Mouse (Mus musculus): ENCODE measurements around the gene 4931423N10Rik. TPM values are rescaled to one million over a fixed set of nuclear protein-coding genes. Genes with fewer than 3 reads are reported as not detected.
"Not testable (repeated sequence)": the region's sequence is repeated elsewhere in the genome, so short reads cannot be mapped to it uniquely, and the experiment has no call there.

The 4931423N10Rik gene
- not detected in 2 replicates for polyA plus RNA-seq (2016; fragmentation: Nextera tagmentation; extraction: Ambion mirVana)

DNA sequence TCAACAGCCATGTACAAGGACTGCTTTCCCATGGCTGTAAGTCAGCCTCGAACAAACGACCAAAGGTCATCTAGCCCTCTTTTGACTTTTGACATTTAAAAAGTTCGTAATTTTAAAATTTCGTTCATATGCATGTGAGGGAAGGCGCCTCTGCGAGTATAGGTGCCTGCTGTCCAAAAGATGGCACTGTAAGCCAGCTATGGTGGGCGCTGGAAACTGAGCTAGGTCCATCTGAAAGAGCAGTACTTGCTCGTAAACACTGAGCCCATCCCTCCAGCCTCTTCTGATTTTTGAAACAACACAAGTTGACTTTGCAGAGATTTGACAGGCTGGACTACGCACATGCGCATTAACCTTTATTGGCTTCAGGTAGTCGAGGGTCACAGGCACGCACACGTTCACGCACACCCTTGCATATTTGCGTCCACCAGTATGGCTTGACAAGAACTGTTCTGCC, at the start of gene 4931423N10Rik:
Gene 4931423N10Rik (plus strand): TSS at position 407 of the 457 bp plus-strand sequence.
- no peak for ATAC-seq (ENCODE audit: low FRiP score, low read depth)
- H3K9me3 ChIP-seq: no peaks in the 10 kb centered on the region
- H3K4me1 ChIP-seq: no peaks in the 10 kb centered on the region
- H3K4me2 ChIP-seq (replicated peaks): no peak within 1 kb of the TSS
- no peaks in the 10 kb centered on the region for H3K36me3 ChIP-seq
- WGBS: 81% methylated on average over 15 of the region's 15 CpGs
- no peak within 1 kb of the TSS for H3K4me3 ChIP-seq
- no peak within 1 kb of the TSS for H3K9ac ChIP-seq (replicated peaks)
- no peaks in the 10 kb centered on the region for H3K27me3 ChIP-seq
- H3K27ac ChIP-seq (replicated peaks): no peak within 1 kb of the TSS

DNA sequence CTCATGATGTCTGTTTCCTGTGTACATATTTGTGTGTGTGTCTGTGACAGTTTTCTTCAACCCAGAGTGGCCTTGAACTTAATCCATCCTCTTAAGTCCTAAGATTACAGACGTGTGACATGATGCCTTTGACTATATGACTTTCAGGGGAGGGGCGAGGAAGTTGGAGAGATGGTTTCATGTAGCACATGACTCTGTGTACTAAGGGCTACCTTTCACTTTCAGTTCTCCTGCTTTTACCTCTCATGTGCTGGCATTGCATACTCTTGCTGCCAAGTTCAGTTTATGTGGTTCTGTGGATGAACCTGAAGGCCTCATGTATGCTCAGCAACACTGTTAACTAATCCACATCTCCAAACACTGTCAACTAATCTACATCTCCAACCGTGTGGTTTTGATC, 35.0 kb upstream of the 4931423N10Rik start:
- no peak overlapping the region for H3K4me2 ChIP-seq (replicated peaks)
- H3K9me3 ChIP-seq: no peaks in the 10 kb centered on the region
- no peak overlapping the region for H3K4me3 ChIP-seq
- H3K36me3 ChIP-seq: peaks cover 63% of the 10 kb centered on the region
- no peaks in the 10 kb centered on the region for H3K4me1 ChIP-seq
- H3K27ac ChIP-seq (replicated peaks): no peak overlapping the region
- no peak overlapping the region for H3K9ac ChIP-seq (replicated peaks)
- WGBS: 91% methylated on average over 3 of the region's 3 CpGs
- ATAC-seq (ENCODE audit: low FRiP score, low read depth): no peak
- no peaks in the 10 kb centered on the region for H3K27me3 ChIP-seq

DNA sequence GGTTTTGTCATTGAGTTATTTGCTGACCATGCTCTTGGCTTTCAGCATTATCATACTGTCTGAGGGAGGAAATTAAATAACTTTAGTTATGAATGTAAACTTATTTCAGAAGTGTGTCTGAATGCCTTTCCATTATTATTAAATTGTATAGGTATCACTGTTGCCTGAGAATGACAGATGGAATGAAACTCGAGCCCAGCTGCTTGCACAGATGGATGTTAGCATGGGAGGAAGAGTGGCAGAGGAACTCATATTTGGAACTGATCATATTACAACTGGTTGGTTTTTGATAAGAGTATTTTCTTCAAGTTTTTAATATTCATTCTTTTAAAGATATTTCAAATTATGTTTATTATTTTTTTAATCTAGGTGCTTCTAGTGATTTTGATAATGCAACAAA, 12.9 kb upstream of the 4931423N10Rik start:
- Histone ChIP-seq H3K27ac (replicated peaks) (no peak overlapping the region), H3K4me3 (no peak overlapping the region), H3K4me1 (no peaks in the 10 kb centered on the region), H3K36me3 (peaks cover 64% of the 10 kb centered on the region), H3K9ac (replicated peaks) (no peak overlapping the region), H3K4me2 (replicated peaks) (no peak overlapping the region), H3K9me3 (no peaks in the 10 kb centered on the region), H3K27me3 (no peaks in the 10 kb centered on the region)
- 86% methylated on average over 1 of the region's 1 CpGs for WGBS
- ATAC-seq (ENCODE audit: low FRiP score, low read depth): no peak

DNA sequence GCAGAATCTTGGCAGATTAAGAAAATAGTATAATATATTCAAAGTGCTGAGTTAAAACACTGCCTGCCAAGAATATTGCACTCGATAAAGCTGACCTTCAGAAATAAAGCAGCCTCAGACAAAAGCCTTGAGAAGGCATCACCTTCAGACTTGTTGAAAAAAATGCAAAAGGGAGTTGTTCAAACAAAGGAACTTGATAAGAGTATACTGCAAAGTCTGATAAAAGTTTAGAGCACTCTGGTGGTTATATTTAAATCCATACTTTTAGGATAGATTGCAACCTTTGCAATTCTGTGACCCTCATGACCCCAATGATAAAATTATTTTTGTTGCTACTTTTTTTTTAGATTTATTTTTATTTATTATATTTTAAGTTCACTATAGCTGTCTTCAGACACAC, 6.2 kb upstream of the 4931423N10Rik start:
- 92% methylated on average over 1 of the region's 1 CpGs for WGBS
- no peaks in the 10 kb centered on the region for H3K9me3 ChIP-seq
- peaks cover 29% of the 10 kb centered on the region for H3K36me3 ChIP-seq
- no peaks in the 10 kb centered on the region for H3K4me1 ChIP-seq
- H3K27me3 ChIP-seq: no peaks in the 10 kb centered on the region
- no peak overlapping the region for H3K9ac ChIP-seq (replicated peaks)
- ATAC-seq (ENCODE audit: low FRiP score, low read depth): no peak
- no peak overlapping the region for H3K4me2 ChIP-seq (replicated peaks)
- H3K4me3 ChIP-seq: no peak overlapping the region
- no peak overlapping the region for H3K27ac ChIP-seq (replicated peaks)

DNA sequence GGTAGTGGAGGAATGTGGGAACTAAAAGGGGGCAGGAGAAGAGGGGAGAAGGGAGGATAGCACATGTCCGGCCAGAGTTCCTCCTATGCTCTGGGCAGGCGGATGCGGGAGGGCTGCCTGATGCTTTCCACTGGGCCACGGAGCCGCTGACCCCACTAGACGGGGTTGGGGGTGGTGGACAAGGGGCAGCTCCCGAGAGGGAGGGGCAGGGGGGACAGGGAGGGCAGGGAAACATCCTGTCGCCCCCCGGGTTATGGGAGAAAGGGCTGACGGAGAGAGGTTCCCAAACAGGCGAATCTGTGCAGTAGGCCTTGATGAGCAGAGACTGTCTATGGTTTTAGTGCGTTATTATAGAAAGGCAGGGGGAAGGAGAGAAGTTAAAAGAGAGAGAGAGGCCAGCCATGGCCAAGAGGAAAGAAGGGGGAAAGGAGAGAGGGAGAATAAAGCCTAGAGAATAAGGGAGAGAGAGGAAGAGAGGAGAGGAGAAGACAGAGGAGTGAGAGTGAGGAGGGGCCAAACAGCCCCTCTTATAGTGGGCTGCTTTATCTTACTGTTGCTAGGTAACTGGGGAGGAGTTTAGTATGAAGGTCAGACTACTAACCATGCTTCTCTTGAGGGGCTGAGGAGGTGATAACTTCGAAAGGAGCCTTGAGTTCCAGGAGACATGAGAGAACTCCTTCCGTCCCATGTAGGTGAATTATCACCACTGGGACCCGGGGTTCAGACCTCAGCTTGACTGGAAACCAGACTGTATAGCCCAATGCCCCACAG, 4.2 kb upstream of the 4931423N10Rik start:
- Histone ChIP-seq H3K27me3 (no peaks in the 10 kb centered on the region), H3K9me3 (no peaks in the 10 kb centered on the region), H3K4me2 (replicated peaks) (no peak overlapping the region), H3K9ac (replicated peaks) (no peak overlapping the region), H3K4me1 (no peaks in the 10 kb centered on the region), H3K36me3 (peaks cover 20% of the 10 kb centered on the region), H3K27ac (replicated peaks) (no peak overlapping the region), H3K4me3 (no peak overlapping the region)
- 0 out of 2 replicates have a peak, but pooled peaks have one; percentile 12 for ATAC-seq (ENCODE audit: low FRiP score, low read depth)
- 65% methylated on average over 15 of the region's 15 CpGs for WGBS

DNA sequence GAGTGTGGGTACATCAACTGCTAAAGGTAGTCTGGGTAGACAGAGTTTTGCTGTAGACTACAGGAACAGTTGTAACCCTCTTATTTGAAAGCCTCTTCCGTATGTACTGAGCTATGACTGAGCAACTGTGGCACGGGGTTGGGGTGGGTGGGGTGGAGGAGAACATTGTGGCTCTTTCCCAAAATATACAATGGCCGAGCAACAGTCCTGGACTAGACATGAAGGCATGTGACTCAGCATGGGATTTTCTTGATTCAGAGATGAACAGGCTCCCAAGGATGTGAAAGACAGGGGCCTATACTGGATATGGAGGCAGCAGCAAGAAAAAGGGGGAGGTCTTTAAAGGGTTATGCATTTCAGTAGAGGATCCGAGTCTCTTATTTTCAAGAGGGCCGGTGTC, 6.4 kb downstream of the 4931423N10Rik start:
- H3K4me3 ChIP-seq: no peak overlapping the region
- no peak overlapping the region for H3K27ac ChIP-seq (replicated peaks)
- no peaks in the 10 kb centered on the region for H3K4me1 ChIP-seq
- H3K9ac ChIP-seq (replicated peaks): no peak overlapping the region
- no peak overlapping the region for H3K4me2 ChIP-seq (replicated peaks)
- 85% methylated on average over 5 of the region's 5 CpGs for WGBS
- no peaks in the 10 kb centered on the region for H3K36me3 ChIP-seq
- no peaks in the 10 kb centered on the region for H3K27me3 ChIP-seq
- ATAC-seq (ENCODE audit: low FRiP score, low read depth): no peak
- H3K9me3 ChIP-seq: no peaks in the 10 kb centered on the region

DNA sequence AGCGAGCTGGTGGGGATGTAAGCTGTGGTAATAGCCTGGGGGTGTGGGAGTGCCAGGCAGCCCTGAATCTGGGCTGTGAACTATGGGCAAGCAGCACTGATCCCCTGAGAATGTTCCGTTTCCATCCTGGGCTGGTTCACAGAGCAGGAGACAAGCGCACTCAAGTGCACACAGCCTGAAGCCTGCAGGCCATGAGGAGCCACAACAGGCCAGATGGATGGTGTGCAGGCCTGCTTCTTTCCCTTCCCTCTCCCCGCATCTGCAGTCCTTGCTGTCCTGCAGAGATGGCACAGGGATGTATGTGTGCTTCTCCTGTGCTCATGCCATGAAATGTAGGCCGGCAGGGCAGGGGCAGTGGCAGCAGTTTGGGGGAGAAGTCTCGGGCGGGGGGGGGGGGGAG, 17.9 kb downstream of the 4931423N10Rik start:
- 72% methylated on average over 6 of the region's 7 CpGs for whole genome bisulfite sequencing
- H3K9ac ChIP-seq (replicated peaks): no peak overlapping the region
- H3K36me3 ChIP-seq: no peaks in the 10 kb centered on the region
- no peak overlapping the region for H3K4me3 ChIP-seq
- no peaks in the 10 kb centered on the region for H3K27me3 ChIP-seq
- H3K27ac ChIP-seq (replicated peaks): no peak overlapping the region
- H3K9me3 ChIP-seq: no peaks in the 10 kb centered on the region
- no peaks in the 10 kb centered on the region for H3K4me1 ChIP-seq
- no peak overlapping the region for H3K4me2 ChIP-seq (replicated peaks)
- no peak for ATAC-seq (ENCODE audit: low FRiP score, low read depth)

DNA sequence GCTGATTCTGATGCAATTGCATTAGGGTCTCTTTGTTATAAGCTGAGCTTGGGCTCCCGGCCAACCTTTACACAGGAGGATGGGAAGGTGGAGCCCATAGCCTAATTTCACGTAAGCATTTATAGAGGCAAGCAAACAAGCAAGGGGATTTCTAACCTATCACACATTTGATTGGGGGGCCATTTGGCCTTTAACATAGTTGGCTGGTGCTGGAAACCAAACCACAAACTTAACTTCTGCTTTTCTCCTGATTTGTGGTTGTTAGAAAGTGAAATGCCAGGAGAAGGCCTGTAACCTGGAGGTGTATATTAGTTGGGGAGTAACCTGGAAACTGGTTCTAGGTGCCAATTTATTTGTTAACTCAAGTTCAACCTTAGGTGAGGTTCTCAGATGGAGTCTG, 21.2 kb downstream of the 4931423N10Rik start:
- Histone ChIP-seq H3K9ac (replicated peaks) (no peak overlapping the region), H3K4me3 (no peak overlapping the region), H3K4me2 (replicated peaks) (no peak overlapping the region), H3K27me3 (no peaks in the 10 kb centered on the region), H3K36me3 (no peaks in the 10 kb centered on the region), H3K27ac (replicated peaks) (no peak overlapping the region), H3K9me3 (no peaks in the 10 kb centered on the region), H3K4me1 (no peaks in the 10 kb centered on the region)
- ATAC-seq (ENCODE audit: low FRiP score, low read depth): no peak
- 76% methylated on average over 2 of the region's 2 CpGs for WGBS

DNA sequence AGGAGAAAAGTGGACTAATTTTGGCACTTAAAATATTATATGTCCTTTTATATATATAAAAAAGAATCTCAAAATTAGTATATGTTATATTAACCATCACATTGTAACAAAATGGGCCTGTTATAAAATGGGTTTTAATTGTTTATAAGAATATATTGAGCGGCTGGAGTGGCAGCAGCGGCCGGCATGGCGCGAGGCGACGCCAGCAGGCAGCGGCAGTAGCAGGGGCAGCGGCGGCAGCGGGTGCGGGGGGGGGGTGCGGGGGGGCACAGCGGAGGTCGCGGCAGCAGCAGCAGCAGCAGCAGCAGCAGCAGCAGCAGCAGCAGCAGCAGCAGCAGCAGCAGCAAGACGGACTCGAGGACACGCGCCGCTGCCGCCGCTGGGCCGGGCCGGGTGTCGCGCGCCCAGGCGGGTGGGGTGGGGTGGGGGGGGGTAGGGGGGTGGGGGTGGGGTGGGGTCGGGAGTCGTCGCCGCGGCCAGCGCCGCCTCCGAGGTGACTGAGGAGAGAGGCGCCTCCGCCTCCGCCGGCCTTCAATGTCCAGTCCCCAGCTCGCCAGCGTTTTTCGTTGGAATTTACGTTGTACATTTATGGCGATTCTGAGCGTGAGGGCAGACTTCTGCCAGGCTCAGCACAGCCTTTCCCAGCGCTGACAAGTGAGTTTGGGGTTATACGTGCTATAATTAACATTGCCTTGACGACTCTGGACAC, 26.9 kb downstream of the 4931423N10Rik start:
- Histone ChIP-seq H3K4me3 (peak overlapping the region; percentile 57), H3K27ac (replicated peaks) (no peak overlapping the region), H3K9ac (replicated peaks) (peak overlapping the region; percentile 57), H3K27me3 (no peaks in the 10 kb centered on the region; the same call in 1 of the 2 replicates), H3K9me3 (no peaks in the 10 kb centered on the region), H3K4me1 (no peaks in the 10 kb centered on the region), H3K4me2 (replicated peaks) (peak overlapping the region; percentile 64), H3K36me3 (no peaks in the 10 kb centered on the region)
- peak; percentile 85 for ATAC-seq (ENCODE audit: low FRiP score, low read depth)
- 0% methylated on average over 22 of the region's 50 CpGs for WGBS

DNA sequence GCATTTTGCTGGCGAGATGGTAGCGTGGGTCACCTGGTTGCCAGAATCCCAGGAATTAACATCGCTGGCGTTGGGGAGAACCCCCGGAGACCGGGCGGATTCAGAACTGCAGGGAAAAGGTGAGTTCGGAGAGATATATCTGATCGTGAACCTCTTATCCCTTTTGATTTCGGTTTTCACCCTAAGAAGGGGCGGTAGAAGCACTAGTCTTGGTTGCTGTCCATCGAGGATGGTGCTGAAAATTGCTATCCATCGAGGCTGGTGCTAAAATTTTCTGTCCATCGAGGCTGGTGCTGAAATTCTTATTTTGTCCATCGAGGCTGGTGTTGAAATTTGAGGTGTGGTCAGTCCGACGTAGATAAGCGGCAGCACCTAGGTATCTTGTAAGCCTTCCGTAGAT, 83.7 kb downstream of the 4931423N10Rik start:
- H3K9me3 ChIP-seq; H3K4me1 ChIP-seq; H3K4me2 ChIP-seq (replicated peaks); H3K9ac ChIP-seq (replicated peaks); H3K27me3 ChIP-seq; H3K36me3 ChIP-seq; ATAC-seq (ENCODE audit: low FRiP score, low read depth); H3K27ac ChIP-seq (replicated peaks); H3K4me3 ChIP-seq: not testable (repeated sequence)
- WGBS: 57% methylated on average over 19 of the region's 19 CpGs

DNA sequence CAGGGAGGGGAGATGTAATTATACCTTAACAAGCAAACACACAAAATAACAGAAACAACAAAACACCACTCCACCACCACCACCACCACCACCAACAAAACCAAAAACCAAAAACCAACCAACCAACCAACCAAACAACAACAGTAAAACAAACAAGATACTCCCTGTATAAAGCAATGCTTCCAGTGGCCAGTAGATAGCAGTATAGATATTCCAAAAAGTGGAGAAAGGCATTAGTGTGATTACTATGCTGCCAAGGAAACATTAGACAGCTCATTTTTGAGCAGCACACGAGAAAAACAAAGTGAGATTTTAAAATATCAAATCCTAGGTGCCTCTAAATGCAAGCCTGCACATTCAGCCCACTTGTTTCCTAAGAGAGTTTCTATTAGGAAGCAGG, 107.6 kb downstream of the 4931423N10Rik start:
- H3K9me3 ChIP-seq: no peaks in the 10 kb centered on the region
- 16% methylated on average over 1 of the region's 1 CpGs for WGBS
- no peak for ATAC-seq (ENCODE audit: low FRiP score, low read depth)

More for the DNA sequence above, 107.6 kb downstream of the 4931423N10Rik start:
- H3K4me3 ChIP-seq: no peak overlapping the region
- no peak overlapping the region for H3K27ac ChIP-seq (replicated peaks)
- no peaks in the 10 kb centered on the region for H3K4me1 ChIP-seq
- H3K36me3 ChIP-seq: no peaks in the 10 kb centered on the region
- no peak overlapping the region for H3K9ac ChIP-seq (replicated peaks)
- no peak overlapping the region for H3K4me2 ChIP-seq (replicated peaks)
- H3K27me3 ChIP-seq: no peaks in the 10 kb centered on the region
